ENCODE assay signal across 28 mouse cellular contexts in genomic region chr5:112815051-112815450, GRCm38 (mm10).
A peak's percentile ranks its signal among the peaks of the same experiment; 100 is the strongest.
DNase-seq lines count a peak whose midpoint lies in the region; ATAC-seq and TF ChIP-seq lines count a peak whose summit lies in the region.
"Had no signal": no experiment of that assay in that cellular context is flagged by ENCODE, and none has a peak within 500 bp of the region (broad histone marks: within the 10 kb centered on the region; RNA-seq: fewer than 3 reads in every experiment).

No protein-coding gene starts in this region.

- no peaks in the 10 kb centered on the region for H3K9me3 ChIP-seq in heart, embryonic 14.5 days (ENCODE audit: control insufficient read depth, low read length)
- H3K9me3 ChIP-seq in midbrain, embryonic 14.5 days (ENCODE audit: control insufficient read depth, low read length), result no peaks in the 10 kb centered on the region
- no peaks in the 10 kb centered on the region for H3K9me3 ChIP-seq in midbrain, embryonic 16.5 days (replicated peaks; ENCODE audit: control insufficient read depth, low read length, poor library complexity, severe bottlenecking)
- no peaks in the 10 kb centered on the region for H3K9me3 ChIP-seq in heart, postnatal 0 days (replicated peaks; ENCODE audit: control insufficient read depth, low read length)
- no peaks in the 10 kb centered on the region for H3K9me3 ChIP-seq in liver, postnatal 0 days (ENCODE audit: low read length)
- H3K9me3 ChIP-seq: embryonic facial prominence, embryonic 10.5 days; embryonic facial prominence, embryonic 15.5 days; forebrain, embryonic 13.5 days had no signal

- H3K4me3 ChIP-seq in heart, embryonic 14.5 days (ENCODE audit: control insufficient read depth in 1 of 2, insufficient read depth in 1 of 2, low read depth in 1 of 2, low read length in 2 of 2), result no peak overlapping the region
- no peak overlapping the region for H3K4me3 ChIP-seq in midbrain, embryonic 14.5 days (replicated peaks; ENCODE audit: low read depth, low read length)
- H3K4me3 ChIP-seq in midbrain, embryonic 16.5 days (ENCODE audit: low read depth, low read length), result no peak overlapping the region
- no peak overlapping the region for H3K4me3 ChIP-seq in heart, postnatal 0 days (ENCODE audit: low read depth, low read length)
- no peak overlapping the region for H3K4me3 ChIP-seq in liver, postnatal 0 days (ENCODE audit: low read depth, low read length)
- H3K4me3 ChIP-seq: embryonic facial prominence, embryonic 10.5 days; embryonic facial prominence, embryonic 15.5 days; forebrain, embryonic 13.5 days; heart, adult 2 months had no signal

- H3K9ac ChIP-seq in heart, embryonic 14.5 days (ENCODE audit: low read length), result no peak overlapping the region
- no peak overlapping the region for H3K9ac ChIP-seq in midbrain, embryonic 14.5 days (replicated peaks; ENCODE audit: low read length)
- H3K9ac ChIP-seq in midbrain, embryonic 16.5 days (ENCODE audit: low read depth, low read length), result no peak overlapping the region
- H3K9ac ChIP-seq in heart, postnatal 0 days (replicated peaks; ENCODE audit: low read depth, low read length), result no peak overlapping the region
- H3K9ac ChIP-seq in liver, postnatal 0 days (replicated peaks), result no peak overlapping the region
- H3K9ac ChIP-seq: embryonic facial prominence, embryonic 15.5 days; forebrain, embryonic 13.5 days; liver, embryonic 14.5 days; lung, embryonic 14.5 days had no signal

- no peak for TF ChIP-seq EP300 in heart, postnatal 0 days (IDR thresholded peaks at IDR 0.05; ENCODE audit: low read depth)
- TF ChIP-seq EP300 in liver, postnatal 0 days (IDR thresholded peaks at IDR 0.05; ENCODE audit: low read depth), result no peak

- no peak for DNase-seq in heart, postnatal 25 days (ENCODE audit: low spot score)
- no peak for DNase-seq in midbrain, embryonic 14.5 days
- peak; percentile 60 for DNase-seq in heart, postnatal 0 days (ENCODE audit: low spot score)
- DNase-seq in heart, postnatal 36 days, result peak; percentile 20 to 31
- no peak for DNase-seq in liver, postnatal 0 days
- no peak for DNase-seq in left cerebral cortex, postnatal 4 days
- DNase-seq: adrenal gland, postnatal 25 days; B cell, adult 2 months; cerebellum, adult 18-20 months; cerebellum, postnatal 25 days; gastrocnemius, postnatal 25 days; kidney, adult 8-10 months; layer of hippocampus, postnatal 36 days; liver; lung, embryonic 14.5 days; lung, postnatal 14 days; right cerebral cortex, postnatal 25 days; spleen, adult 18-20 months; thymus, postnatal 14 days had no signal

- ATAC-seq in heart, embryonic 14.5 days (ENCODE audit: insufficient number of reproducible peaks, insufficient read depth, low FRiP score, low read depth), result no peak
- no peak for ATAC-seq in midbrain, embryonic 14.5 days (ENCODE audit: low FRiP score, low TSS enrichment)
- ATAC-seq in midbrain, embryonic 16.5 days, result no peak
- peak; percentile 79 for ATAC-seq in heart, postnatal 0 days (ENCODE audit: insufficient read depth, low read depth)
- ATAC-seq in liver, postnatal 0 days, result no peak
- ATAC-seq: forebrain, embryonic 13.5 days; intestine, embryonic 16.5 days had no signal

- H3K36me3 ChIP-seq in heart, embryonic 14.5 days (ENCODE audit: control insufficient read depth, insufficient read depth, low read length), result peaks cover 74% of the 10 kb centered on the region
- no peaks in the 10 kb centered on the region for H3K36me3 ChIP-seq in midbrain, embryonic 14.5 days (ENCODE audit: control insufficient read depth, insufficient read depth, low read length)
- no peaks in the 10 kb centered on the region for H3K36me3 ChIP-seq in midbrain, embryonic 16.5 days (ENCODE audit: control insufficient read depth, insufficient read depth, low read length)
- peaks cover 55% of the 10 kb centered on the region for H3K36me3 ChIP-seq in heart, postnatal 0 days (replicated peaks; ENCODE audit: control insufficient read depth, insufficient read depth, low read length)
- H3K36me3 ChIP-seq in liver, postnatal 0 days (replicated peaks; ENCODE audit: insufficient read depth, low read length), result no peaks in the 10 kb centered on the region
- H3K36me3 ChIP-seq: embryonic facial prominence, embryonic 10.5 days; embryonic facial prominence, embryonic 15.5 days had no signal

- H3K4me1 ChIP-seq in heart, embryonic 14.5 days (ENCODE audit: control insufficient read depth in 2 of 2, insufficient read depth in 2 of 2, low read length in 2 of 2), result 0 out of 4 replicates have a peak, but pooled peaks cover 0 to 4% of the 10 kb centered on the region in 2 experiments
- H3K4me1 ChIP-seq in midbrain, embryonic 14.5 days (ENCODE audit: control insufficient read depth, insufficient read depth, low read length), result no peaks in the 10 kb centered on the region
- no peaks in the 10 kb centered on the region for H3K4me1 ChIP-seq in midbrain, embryonic 16.5 days (ENCODE audit: control insufficient read depth, insufficient read depth, low read length)
- H3K4me1 ChIP-seq in heart, postnatal 0 days (ENCODE audit: control insufficient read depth, insufficient read depth), result no peaks in the 10 kb centered on the region
- no peaks in the 10 kb centered on the region for H3K4me1 ChIP-seq in liver, postnatal 0 days (ENCODE audit: insufficient read depth)
- H3K4me1 ChIP-seq: embryonic facial prominence, embryonic 10.5 days; embryonic facial prominence, embryonic 15.5 days; forebrain, embryonic 13.5 days had no signal

- TF ChIP-seq CTCF in heart, postnatal 0 days (IDR thresholded peaks at IDR 0.05; ENCODE audit: low read depth), result no peak
- TF ChIP-seq CTCF in liver, postnatal 0 days (IDR thresholded peaks at IDR 0.05; ENCODE audit: low read depth), result no peak

- intact Hi-C loops in heart, postnatal 25 days (cut with DNase I), result no loop called here
- intact Hi-C loops in heart, postnatal 36 days (cut with DNase I), result no loop called here
- intact Hi-C loops in left cerebral cortex, postnatal 4 days (cut with DNase I), result no loop called here

- no peaks in the 10 kb centered on the region for H3K27me3 ChIP-seq in heart, embryonic 14.5 days (ENCODE audit: control insufficient read depth, insufficient read depth, low read length)
- H3K27me3 ChIP-seq in midbrain, embryonic 14.5 days (ENCODE audit: control insufficient read depth, insufficient read depth, low read length), result no peaks in the 10 kb centered on the region
- H3K27me3 ChIP-seq in midbrain, embryonic 16.5 days (ENCODE audit: control insufficient read depth, insufficient read depth, low read depth, low read length), result no peaks in the 10 kb centered on the region
- no peaks in the 10 kb centered on the region for H3K27me3 ChIP-seq in heart, postnatal 0 days (ENCODE audit: control insufficient read depth, insufficient read depth, low read length)
- H3K27me3 ChIP-seq in liver, postnatal 0 days (ENCODE audit: insufficient read depth, low read length), result no peaks in the 10 kb centered on the region
- H3K27me3 ChIP-seq: embryonic facial prominence, embryonic 15.5 days; forebrain, embryonic 13.5 days had no signal

- whole genome bisulfite sequencing in heart, embryonic 14.5 days, result 64% methylated on average over 7 of the region's 7 CpGs
- 77% methylated on average over 7 of the region's 7 CpGs for WGBS in midbrain, embryonic 14.5 days
- 71% methylated on average over 7 of the region's 7 CpGs for WGBS in midbrain, embryonic 16.5 days
- 50% methylated on average over 7 of the region's 7 CpGs for WGBS in heart, postnatal 0 days
- WGBS in liver, postnatal 0 days (ENCODE audit: insufficient replicate concordance), result 71% methylated on average over 7 of the region's 7 CpGs

- peak overlapping the region; percentile 7 to 49; a peak in 3 of 4 replicates for H3K27ac ChIP-seq in heart, embryonic 14.5 days (replicated peaks in 1 of 2; ENCODE audit: control insufficient read depth in 1 of 2, insufficient read depth in 1 of 2, low read depth in 2 of 2, low read length in 2 of 2)
- H3K27ac ChIP-seq in midbrain, embryonic 14.5 days (replicated peaks; ENCODE audit: low read depth, low read length), result 0 out of 2 replicates have a peak overlapping the region, but pooled peaks have one; percentile 37
- no peak overlapping the region for H3K27ac ChIP-seq in midbrain, embryonic 16.5 days (ENCODE audit: low read length)
- peak overlapping the region; percentile 58 for H3K27ac ChIP-seq in heart, postnatal 0 days (ENCODE audit: low read depth)
- no peak overlapping the region for H3K27ac ChIP-seq in liver, postnatal 0 days (ENCODE audit: low read depth)
- H3K27ac ChIP-seq: embryonic facial prominence, embryonic 10.5 days; embryonic facial prominence, embryonic 15.5 days; forebrain, embryonic 13.5 days; heart, adult 2 months; kidney, postnatal 0 days; liver, embryonic 14.5 days had no signal

- no peak overlapping the region for H3K4me2 ChIP-seq in heart, embryonic 14.5 days (ENCODE audit: low read length)
- no peak overlapping the region for H3K4me2 ChIP-seq in midbrain, embryonic 14.5 days (ENCODE audit: low read length)
- no peak overlapping the region for H3K4me2 ChIP-seq in midbrain, embryonic 16.5 days (ENCODE audit: low read length)
- no peak overlapping the region for H3K4me2 ChIP-seq in heart, postnatal 0 days (ENCODE audit: low read depth, low read length)
- no peak overlapping the region for H3K4me2 ChIP-seq in liver, postnatal 0 days (ENCODE audit: low read depth, low read length)
- H3K4me2 ChIP-seq: embryonic facial prominence, embryonic 15.5 days; forebrain, embryonic 13.5 days; lung, embryonic 14.5 days had no signal

Comparison
In these comparisons a context has a peak if more than half of its experiments do, and no peak if none do; other contexts are left out.
1. H3K27ac ChIP-seq: peak in heart, embryonic 14.5 days (2 of 2), midbrain, embryonic 14.5 days (single experiment) and heart, postnatal 0 days (single experiment); none in midbrain, embryonic 16.5 days (single experiment) and liver, postnatal 0 days (single experiment).
2. DNase-seq: peak in heart, postnatal 0 days (single experiment) and heart, postnatal 36 days (2 of 2); none in heart, postnatal 25 days (single experiment), midbrain, embryonic 14.5 days (single experiment), liver, postnatal 0 days (single experiment) and left cerebral cortex, postnatal 4 days (single experiment).